Mouse (Mus musculus) adrenal gland, postnatal 36 days (tissue): ENCODE results near the gene Arrdc3. TPM values are rescaled to one million over a fixed set of nuclear protein-coding genes. Genes with fewer than 3 reads are reported as not detected.

ENCODE experiments used
- DNase-seq, 2 experiments: peaks; one replicate each; pipeline ENCODE4 v3.0.0; 2021; ENCODE audit warnings: mixed read lengths in 1 of 2
- total RNA-seq, 2 experiments: library from RNA; stranded (reverse); gene quantifications; 2 replicates each; pipeline ENCODE4 v1.2.3; 2021

The Arrdc3 gene
- total RNA-seq, 2 experiments from 2014 or later = 72.9 to 186 TPM

DNA sequence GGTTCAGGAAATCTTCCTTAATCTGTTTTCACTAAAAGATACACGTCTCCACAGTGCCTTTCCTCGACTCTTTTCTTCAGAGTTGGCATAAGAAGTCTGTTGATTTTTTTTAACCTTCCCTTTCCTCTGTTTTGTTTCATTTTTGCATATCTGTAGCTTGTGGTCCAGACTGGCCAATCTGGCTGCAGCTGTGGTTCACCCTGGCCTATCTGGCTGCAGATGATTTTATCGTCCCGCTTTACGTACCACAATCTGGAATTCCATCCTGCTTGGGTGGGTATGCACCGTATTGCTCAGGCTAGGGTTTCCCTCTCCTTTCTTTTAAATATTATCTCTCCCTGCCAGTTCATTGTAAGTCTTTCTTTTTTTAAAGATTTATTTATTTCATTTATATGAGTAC, 37.8 kb downstream of the Arrdc3 start:
- DNase-seq = no peak

DNA sequence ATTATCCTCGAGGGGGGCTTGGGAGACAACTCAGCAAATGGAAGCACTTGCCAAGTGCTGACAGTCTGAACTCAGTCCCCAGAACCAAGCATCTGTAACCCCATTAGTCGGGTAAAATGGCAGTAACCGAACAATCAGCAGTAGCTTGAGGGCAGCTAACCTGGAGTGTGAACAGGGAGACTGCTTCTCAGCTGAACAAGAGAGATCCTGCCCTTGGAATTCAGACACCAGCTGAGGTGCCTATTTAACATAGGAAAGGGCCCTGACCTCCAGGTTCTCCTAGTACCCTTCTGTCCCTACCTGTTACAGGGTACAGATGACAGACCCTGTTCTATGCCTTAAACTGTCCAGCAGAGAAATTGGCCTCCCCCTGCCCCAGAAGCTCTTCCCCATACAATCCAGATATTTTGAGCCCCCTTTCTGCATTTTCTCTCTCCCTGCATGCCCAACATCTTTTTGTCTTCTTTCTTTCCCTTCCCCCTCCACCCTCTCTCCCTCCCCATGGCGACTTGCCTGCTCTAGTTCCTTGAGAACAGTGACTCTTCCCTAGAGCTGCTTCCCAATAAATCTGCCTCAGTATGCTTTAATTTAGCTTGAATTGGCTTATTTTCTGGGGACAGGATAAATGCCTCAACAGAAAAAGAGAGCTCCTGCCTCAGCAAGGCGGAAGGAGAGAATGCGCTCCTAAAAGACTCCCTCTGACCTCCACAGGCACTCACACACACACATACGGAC, 38.6 kb downstream of the Arrdc3 start:
- DNase-seq = no peak

DNA sequence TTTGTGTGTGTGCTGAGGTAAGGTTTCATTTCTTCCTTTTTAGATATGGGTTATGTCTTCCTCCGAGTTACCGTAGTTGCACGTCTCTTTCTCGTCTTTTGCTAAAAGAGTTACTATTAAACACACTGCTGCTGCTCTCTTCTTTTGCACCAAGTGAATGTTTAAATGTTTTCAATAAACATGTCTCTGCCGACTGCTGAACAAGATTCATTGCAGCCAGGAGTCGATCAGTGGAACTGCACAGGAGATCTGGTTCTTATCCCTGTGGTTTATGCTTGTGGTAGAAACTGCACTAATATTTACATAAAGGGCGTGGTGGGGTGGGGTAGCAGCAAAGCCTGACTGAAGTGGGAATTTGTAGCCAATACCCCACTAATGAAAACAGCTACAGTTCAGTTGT, 45.0 kb downstream of the Arrdc3 start:
- no peak for DNase-seq

DNA sequence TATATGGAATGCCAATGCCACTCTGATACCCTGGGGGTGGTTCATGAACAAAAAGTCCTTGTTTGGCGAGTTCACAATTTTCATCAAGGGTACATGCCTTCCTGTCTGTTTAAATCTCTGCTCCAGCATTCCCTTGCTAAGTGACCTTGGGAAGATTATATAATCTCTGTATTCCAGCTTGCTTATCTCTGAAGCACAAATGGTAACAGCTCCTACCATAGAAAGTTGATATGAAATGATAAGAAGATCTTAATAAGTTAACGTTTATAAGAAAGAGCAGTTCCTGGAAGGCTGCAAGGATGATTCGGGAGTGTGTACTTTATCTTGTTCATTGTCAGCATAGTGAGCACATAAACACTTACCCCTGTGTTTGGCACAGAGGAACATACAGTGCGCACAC, 46.8 kb downstream of the Arrdc3 start:
- no peak for DNase-seq

DNA sequence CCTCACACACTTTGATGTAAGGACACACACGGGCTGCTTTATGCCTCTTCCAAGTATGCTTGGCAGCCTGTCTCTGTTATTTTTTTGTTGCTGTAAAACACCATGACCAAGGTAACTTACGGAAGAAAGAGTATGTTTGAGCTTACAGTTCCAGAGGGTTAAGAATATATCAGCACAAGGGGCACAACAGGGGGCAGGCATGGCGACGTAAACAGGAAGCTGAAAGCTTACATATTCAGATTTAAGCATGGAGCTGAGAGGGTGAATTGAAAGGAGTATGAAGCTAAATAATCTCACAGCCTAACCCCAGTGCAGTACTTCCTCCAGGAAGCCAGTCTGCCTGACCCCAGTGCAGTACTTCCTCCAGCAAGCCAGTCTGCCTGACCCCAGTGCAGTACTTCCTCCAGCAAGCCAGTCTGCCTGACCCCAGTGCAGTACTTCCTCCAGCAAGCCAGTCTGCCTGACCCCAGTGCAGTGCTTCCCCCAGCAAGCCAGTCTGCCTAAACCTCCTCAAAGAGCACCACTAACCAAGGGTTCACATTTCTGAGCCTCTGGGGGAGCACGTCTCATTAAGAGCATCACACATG, 49.7 kb downstream of the Arrdc3 start:
- DNase-seq = no peak

DNA sequence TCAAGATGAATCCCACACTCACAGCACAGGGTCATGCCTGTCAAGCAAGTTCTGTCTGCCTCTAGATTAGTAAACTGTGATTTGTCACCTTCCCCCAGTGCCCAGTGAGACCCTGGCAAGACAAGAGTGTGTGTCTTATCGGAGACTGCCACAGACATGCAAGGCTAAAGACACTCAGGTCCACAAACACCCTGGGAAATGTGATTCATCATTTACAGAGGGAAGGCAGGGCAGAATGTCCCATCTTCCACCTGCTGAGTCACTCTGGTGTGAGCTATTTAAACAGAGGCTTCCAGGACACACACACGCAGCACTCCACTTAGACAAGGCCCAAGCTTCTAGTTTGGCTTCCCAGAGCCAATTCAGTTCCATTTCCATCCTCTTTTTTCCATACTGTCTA, 53.2 kb downstream of the Arrdc3 start:
- peak; percentile 42 to 51 for DNase-seq

DNA sequence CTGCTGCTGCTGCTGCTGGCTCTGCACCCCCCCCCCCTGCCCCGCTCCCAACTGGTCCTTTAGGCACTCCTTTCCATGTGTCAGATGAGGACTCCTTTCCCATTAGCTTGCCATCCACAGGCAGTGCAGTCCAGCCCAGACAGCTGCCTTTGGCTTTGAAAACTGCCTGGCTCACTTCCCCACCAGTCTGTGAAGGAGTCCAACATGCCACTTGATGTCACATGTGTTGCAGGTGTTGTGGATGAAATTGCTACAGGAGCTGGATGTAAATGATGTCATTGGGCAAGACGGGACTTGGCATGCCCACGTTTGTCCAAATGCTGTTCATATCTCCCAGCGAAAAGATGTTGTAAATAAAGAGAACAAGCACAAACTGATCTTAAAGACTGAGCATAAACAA, 56.0 kb downstream of the Arrdc3 start:
- DNase-seq = peak in 1 of 2 experiments; percentile 19

DNA sequence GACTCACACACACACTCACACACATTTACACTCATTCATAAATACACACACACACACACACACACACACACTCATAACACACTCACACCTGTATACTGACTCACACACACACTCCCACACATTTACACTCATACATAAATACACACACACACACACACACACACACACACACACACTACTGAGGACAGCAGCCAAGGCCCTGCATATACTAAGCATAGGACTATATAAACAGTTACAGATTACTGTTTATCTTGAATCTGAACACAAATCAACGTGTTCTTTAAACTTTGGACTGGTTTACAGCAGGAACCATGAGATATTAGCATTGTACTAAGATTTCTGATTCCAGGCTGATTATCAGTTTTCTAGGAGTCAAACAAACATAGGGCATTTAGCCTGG, 56.7 kb downstream of the Arrdc3 start:
- DNase-seq = no peak

DNA sequence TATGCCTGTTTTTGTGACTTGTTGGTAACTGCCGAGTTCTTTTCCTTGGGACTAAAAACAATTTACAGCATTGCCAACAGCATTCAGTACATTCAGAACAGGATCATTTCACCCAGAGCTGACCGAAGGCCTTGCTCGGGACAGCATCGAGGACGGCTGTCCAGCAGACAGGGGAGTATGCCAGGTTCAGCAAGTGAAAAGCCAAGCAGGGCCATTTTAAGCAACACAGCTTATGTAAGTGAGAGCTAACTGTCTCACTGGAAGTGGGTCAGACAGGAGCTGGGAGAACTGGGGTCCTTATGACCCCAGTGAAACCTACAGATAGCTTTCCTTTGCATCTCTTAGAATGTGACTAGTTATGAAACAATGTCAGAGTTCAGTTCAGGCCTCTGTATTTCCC, 57.2 kb downstream of the Arrdc3 start:
- peak; percentile 64 to 70 for DNase-seq

DNA sequence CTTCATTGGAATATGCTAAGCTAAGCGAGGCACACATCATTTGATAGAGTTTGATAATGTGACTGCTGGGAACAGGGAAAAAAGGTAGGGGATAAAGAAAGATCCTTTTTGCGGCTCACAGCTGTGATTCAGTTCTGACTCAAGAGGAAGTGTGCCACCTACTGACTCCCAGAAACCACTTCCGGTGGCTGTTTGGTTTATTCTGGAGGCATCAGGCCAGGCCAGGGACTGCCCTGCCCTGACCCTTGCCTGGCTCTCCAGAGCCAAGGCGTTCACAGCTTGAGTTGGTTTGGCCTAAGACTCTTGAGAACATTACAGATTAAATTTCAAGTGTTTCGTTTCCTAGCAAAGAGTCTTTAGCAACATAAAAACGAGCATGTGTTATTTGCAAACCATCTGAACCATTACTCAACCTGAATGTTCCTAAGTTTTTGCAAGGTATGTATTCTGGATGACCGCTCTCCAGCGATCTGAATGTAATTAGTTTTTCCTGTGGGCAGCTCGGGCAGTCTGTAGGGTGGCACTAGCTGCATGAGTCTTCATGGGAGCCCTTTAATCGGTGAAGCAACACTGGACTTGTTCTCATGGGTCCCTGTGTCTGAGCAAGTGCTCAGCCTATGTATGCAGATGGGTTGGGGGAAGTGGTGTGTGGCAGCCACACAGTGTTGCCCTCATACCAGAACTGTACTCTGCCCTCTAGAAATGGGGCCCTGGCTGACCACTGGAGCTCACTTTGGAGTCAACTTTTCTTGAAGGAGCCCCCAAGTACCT, 57.9 kb downstream of the Arrdc3 start:
- DNase-seq = peak; percentile 72 to 73

DNA sequence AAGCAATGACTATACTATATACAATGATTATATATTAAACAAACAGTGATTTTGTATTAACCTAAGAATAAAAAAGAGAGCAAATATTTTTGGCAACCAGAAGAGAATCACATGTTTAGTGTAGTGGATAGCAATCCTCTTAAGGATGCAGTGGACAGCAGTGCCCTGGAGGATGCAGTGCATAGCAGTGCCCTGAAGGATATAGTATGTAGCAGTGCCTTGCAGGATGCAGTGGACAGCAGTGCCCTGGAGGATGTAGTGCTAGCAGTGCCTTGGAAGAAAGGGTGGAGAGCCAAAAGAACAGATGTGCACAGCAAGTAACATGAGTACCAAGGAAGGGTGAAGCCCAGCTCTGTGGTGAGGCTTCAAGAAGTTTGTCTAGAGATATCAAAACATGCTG, 61.3 kb downstream of the Arrdc3 start:
- no peak for DNase-seq
